Mouse (Mus musculus) olfactory bulb, adult 2 months (tissue): Measurements from ENCODE around the gene Gm21905.

ENCODE experiments used
- CTCF ChIP-seq: fragments of 200-500 bp; IDR thresholded peaks from 2 replicates; pipeline ENCODE4 v1.5.1; 2012; ENCODE audit warnings: low read depth, mild to moderate bottlenecking, low read length, moderate library complexity; ENCODE audit not compliant: insufficient read depth
- POLR2A ChIP-seq: fragments of 200-500 bp; IDR thresholded peaks from 2 replicates; pipeline ENCODE4 v1.6.1; 2012; ENCODE audit warnings: mild to moderate bottlenecking, low read depth, low read length, moderate library complexity; ENCODE audit not compliant: insufficient read depth

- TF ChIP-seq CTCF: no peak
- TF ChIP-seq POLR2A: no peak
These were observed 7.9 kb upstream of the Gm21905 start for GRCm38 (mm10) chr5:67954097-67954496.
